Mouse (Mus musculus): ENCODE measurements around the gene Kcnk16. TPM values are rescaled to one million over a fixed set of nuclear protein-coding genes. Genes with fewer than 3 reads are reported as not detected.
A peak's percentile ranks its signal among the peaks of the same experiment; 100 is the strongest.
"Not testable (repeated sequence)": the region's sequence is repeated elsewhere in the genome, so short reads cannot be mapped to it uniquely, and the experiment has no call there.

Gene Kcnk16
- total RNA-seq (2014; rRNA removed) (0.38 TPM in 1 of 2 replicates, not detected in the other), polyA plus RNA-seq (2015; fragmentation: Nextera tagmentation; extraction: Ambion mirVana) (not detected in 2 replicates)

DNA sequence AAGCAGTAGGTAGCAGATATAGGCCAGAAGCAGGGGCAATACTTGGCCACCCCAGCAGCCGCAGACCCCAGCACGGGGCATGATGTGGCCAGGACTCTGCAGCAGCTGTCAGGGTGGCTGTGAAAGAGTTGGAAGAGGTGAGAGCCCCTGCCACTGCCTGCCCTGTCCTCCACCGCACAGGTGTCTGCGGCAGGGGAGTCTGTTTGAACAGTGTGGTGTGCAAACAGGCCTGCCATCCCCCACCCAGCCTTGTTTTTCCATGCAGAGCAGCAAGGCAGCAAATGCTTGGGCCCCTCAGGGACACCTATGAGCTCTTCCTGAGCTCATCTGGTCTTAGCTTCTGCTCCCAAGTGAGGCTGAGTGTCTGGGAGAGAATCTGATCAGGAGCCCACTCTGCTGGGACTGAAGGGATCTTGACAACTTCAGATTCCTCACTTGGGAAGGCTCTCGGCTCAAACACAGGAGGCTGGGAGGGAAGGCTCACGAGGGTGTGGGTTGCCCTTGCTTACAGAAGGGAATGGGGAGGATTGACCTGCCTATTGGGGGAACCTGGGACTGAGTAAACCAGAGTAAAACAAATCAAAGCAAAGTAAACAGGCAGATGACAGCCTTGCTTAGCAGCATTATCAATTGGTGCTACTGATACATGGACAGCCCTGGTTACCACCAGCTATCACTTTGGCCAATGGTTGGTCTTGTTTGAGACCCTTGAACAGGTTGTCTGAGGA lies at the start of gene Kcnk16:
Gene Kcnk16 (minus strand): TSS at position 118 of the 728 bp plus-strand sequence.
- Histone ChIP-seq H3K36me3 (ENCODE audit: insufficient read depth, low read length) (no peaks in the 10 kb centered on the region), H3K27ac (ENCODE audit: low read depth, low read length) (no peak within 1 kb of the TSS), H3K4me2 (ENCODE audit: low read depth, low read length, poor library complexity, severe bottlenecking) (no peak within 1 kb of the TSS), H3K27me3 (ENCODE audit: insufficient read depth, low read length) (no peaks in the 10 kb centered on the region), H3K9ac (replicated peaks; ENCODE audit: low read length, poor library complexity, severe bottlenecking) (no peak within 1 kb of the TSS), H3K4me1 (ENCODE audit: insufficient read depth, low read length) (no peaks in the 10 kb centered on the region), H3K9me3 (ENCODE audit: low read length) (peaks cover 3% of the 10 kb centered on the region; the same call in 1 of the 2 replicates), H3K4me3 (ENCODE audit: low read depth, low read length) (no peak within 1 kb of the TSS)
- ATAC-seq (ENCODE audit: low FRiP score) = no peak
- TF ChIP-seq CTCF (IDR thresholded peaks at IDR 0.05) = no peak
- 72% methylated on average over 6 of the region's 6 CpGs for WGBS
- DNase-seq (ENCODE audit: low spot score) = no peak

DNA sequence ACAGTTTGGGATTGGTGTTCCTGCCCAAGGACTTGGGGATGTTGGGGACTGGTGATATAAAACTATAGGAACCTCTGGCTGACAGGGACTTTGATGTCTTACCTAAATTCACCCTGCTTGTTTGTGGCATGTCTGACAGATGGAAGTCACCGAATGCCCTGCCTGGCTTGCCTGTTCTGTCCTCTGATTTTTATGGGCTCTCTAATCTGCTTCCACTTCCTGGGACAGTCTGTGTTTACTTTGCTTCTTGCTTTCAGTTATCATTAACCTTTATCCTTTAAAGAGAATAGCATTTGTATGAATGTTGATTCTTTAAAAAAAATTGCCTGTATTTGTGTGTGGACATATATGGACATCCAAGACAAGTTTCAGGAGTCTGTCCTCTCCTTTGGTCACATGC lies 46.1 kb upstream of the Kcnk16 start:
- Histone ChIP-seq H3K27me3 (ENCODE audit: insufficient read depth, low read length) (no peaks in the 10 kb centered on the region), H3K4me2 (ENCODE audit: low read depth, low read length, poor library complexity, severe bottlenecking) (no peak overlapping the region), H3K9ac (replicated peaks; ENCODE audit: low read length, poor library complexity, severe bottlenecking) (no peak overlapping the region), H3K36me3 (ENCODE audit: insufficient read depth, low read length) (peaks cover 27% of the 10 kb centered on the region), H3K27ac (ENCODE audit: low read depth, low read length) (no peak overlapping the region), H3K9me3 (ENCODE audit: low read length) (no peaks in the 10 kb centered on the region), H3K4me3 (ENCODE audit: low read depth, low read length) (no peak overlapping the region), H3K4me1 (ENCODE audit: insufficient read depth, low read length) (no peaks in the 10 kb centered on the region)
- DNase-seq (ENCODE audit: low spot score) (no peak), ATAC-seq (ENCODE audit: low FRiP score) (no peak)
- 90% methylated on average over 1 of the region's 1 CpGs for WGBS
- no peak for TF ChIP-seq CTCF (IDR thresholded peaks at IDR 0.05)

DNA sequence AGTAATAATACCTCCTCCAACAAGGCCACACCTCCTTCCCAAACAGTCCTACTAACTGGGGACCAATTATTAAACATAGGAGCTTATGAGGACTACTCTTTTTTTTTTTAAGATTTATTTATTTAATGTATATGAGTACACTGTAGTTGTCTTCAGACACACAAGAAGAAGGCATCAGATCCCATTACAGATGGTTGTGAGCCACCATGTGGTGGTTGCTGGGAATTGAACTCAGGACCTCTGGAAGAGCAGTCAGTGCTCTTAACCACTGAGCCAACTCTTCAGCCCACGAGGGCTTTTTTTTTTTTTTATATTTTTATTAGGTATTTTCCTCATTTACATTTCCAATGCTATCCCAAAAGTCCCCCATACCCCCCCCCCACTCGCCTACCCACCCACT lies 36.1 kb upstream of the Kcnk16 start:
- not testable (repeated sequence) for H3K9me3 ChIP-seq (ENCODE audit: low read length); ATAC-seq (ENCODE audit: low FRiP score); H3K27me3 ChIP-seq (ENCODE audit: insufficient read depth, low read length); DNase-seq (ENCODE audit: low spot score); H3K36me3 ChIP-seq (ENCODE audit: insufficient read depth, low read length); H3K9ac ChIP-seq (replicated peaks; ENCODE audit: low read length, poor library complexity, severe bottlenecking); H3K4me2 ChIP-seq (ENCODE audit: low read depth, low read length, poor library complexity, severe bottlenecking); H3K4me1 ChIP-seq (ENCODE audit: insufficient read depth, low read length); H3K27ac ChIP-seq (ENCODE audit: low read depth, low read length); H3K4me3 ChIP-seq (ENCODE audit: low read depth, low read length)
- WGBS = 65% methylated on average over 2 of the region's 2 CpGs
- peak; percentile 39 for TF ChIP-seq CTCF (IDR thresholded peaks at IDR 0.05)

DNA sequence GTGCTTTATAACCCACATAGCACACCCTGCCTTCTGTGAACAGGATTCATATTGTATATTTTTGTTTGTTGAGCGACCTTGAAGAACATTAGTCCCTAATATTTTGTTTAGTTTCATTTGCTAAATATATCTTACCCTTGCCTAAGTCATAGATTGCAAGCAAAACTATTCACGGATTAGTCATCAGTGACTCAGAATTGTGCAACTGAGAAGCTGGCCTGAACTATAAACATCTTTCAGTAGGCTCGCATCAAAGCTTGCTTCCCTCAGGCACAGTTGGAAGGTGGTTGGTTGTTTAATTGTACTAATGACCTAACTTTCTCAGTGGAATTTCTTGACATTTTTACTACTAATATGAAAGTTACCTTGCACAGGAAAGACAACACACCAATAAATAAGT lies 29.1 kb upstream of the Kcnk16 start:
- no peaks in the 10 kb centered on the region for H3K9me3 ChIP-seq (ENCODE audit: low read length)
- no peak overlapping the region for H3K4me2 ChIP-seq (ENCODE audit: low read depth, low read length, poor library complexity, severe bottlenecking)
- H3K36me3 ChIP-seq (ENCODE audit: insufficient read depth, low read length) = no peaks in the 10 kb centered on the region
- H3K4me1 ChIP-seq (ENCODE audit: insufficient read depth, low read length) = no peaks in the 10 kb centered on the region
- TF ChIP-seq CTCF (IDR thresholded peaks at IDR 0.05) = no peak
- WGBS = 77% methylated on average over 3 of the region's 3 CpGs
- H3K9ac ChIP-seq (replicated peaks; ENCODE audit: low read length, poor library complexity, severe bottlenecking) = no peak overlapping the region
- no peak overlapping the region for H3K27ac ChIP-seq (ENCODE audit: low read depth, low read length)
- no peaks in the 10 kb centered on the region for H3K27me3 ChIP-seq (ENCODE audit: insufficient read depth, low read length)
- H3K4me3 ChIP-seq (ENCODE audit: low read depth, low read length) = no peak overlapping the region
- ATAC-seq (ENCODE audit: low FRiP score) = no peak
- DNase-seq (ENCODE audit: low spot score) = no peak

DNA sequence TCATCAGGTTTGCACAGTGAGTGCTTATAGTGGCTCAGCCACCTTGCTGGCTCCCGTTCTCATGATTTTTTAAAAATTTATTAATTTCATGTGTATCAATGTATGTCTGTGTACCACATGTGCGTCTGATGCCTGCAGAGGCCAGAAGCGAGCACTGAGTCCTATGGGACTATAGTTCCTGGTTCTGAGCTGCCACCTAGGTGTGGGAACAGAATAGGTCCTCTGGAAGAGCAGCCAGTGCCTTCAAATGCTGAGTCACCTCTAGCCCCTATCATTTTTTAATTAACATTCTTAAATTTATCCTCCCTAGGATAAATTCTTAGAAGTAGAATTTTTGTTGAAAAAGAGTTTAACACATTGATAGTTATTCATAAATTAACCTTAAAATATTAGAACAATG lies 28.6 kb upstream of the Kcnk16 start:
- Histone ChIP-seq H3K9ac (replicated peaks; ENCODE audit: low read length, poor library complexity, severe bottlenecking) (no peak overlapping the region), H3K4me1 (ENCODE audit: insufficient read depth, low read length) (no peaks in the 10 kb centered on the region), H3K36me3 (ENCODE audit: insufficient read depth, low read length) (no peaks in the 10 kb centered on the region), H3K4me2 (ENCODE audit: low read depth, low read length, poor library complexity, severe bottlenecking) (no peak overlapping the region), H3K4me3 (ENCODE audit: low read depth, low read length) (no peak overlapping the region), H3K27ac (ENCODE audit: low read depth, low read length) (no peak overlapping the region), H3K9me3 (ENCODE audit: low read length) (no peaks in the 10 kb centered on the region), H3K27me3 (ENCODE audit: insufficient read depth, low read length) (no peaks in the 10 kb centered on the region)
- ATAC-seq (ENCODE audit: low FRiP score) (no peak), DNase-seq (ENCODE audit: low spot score) (no peak)
- WGBS = 85% methylated on average over 3 of the region's 3 CpGs
- TF ChIP-seq CTCF (IDR thresholded peaks at IDR 0.05) = no peak; the same call in 1 of the 2 replicates

DNA sequence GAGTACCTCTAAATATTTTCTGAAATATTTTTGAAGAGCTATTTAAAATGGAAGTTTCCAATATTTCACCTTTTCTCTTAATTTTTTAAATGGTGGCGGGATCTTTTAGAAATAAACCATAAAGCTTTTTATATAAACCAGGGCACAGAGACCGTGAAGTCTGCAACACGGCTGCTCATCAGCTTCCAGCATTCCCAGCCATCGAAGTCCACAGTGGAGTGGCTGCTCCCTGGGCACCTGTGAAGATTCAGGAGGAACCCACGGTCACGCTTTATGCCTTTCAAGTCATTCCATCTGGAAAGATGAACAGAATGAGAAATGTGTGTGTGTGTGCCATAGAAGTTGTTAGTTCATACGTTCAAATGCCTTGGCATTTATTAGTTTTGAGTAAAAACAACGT lies 25.9 kb upstream of the Kcnk16 start:
- 51% methylated on average over 8 of the region's 8 CpGs for WGBS
- Histone ChIP-seq H3K4me3 (ENCODE audit: low read depth, low read length) (peak overlapping the region; percentile 52), H3K27ac (ENCODE audit: low read depth, low read length) (no peak overlapping the region), H3K36me3 (ENCODE audit: insufficient read depth, low read length) (no peaks in the 10 kb centered on the region), H3K27me3 (ENCODE audit: insufficient read depth, low read length) (no peaks in the 10 kb centered on the region), H3K4me1 (ENCODE audit: insufficient read depth, low read length) (no peaks in the 10 kb centered on the region), H3K9me3 (ENCODE audit: low read length) (no peaks in the 10 kb centered on the region), H3K9ac (replicated peaks; ENCODE audit: low read length, poor library complexity, severe bottlenecking) (0 out of 2 replicates have a peak overlapping the region, but pooled peaks have one; percentile 33), H3K4me2 (ENCODE audit: low read depth, low read length, poor library complexity, severe bottlenecking) (peak overlapping the region; percentile 58)
- no peak for TF ChIP-seq CTCF (IDR thresholded peaks at IDR 0.05)
- DNase-seq (ENCODE audit: low spot score) (no peak), ATAC-seq (ENCODE audit: low FRiP score) (no peak)

Data from midbrain, postnatal 0 days (tissue).